Mouse (Mus musculus) liver, embryonic 14.5 days (tissue): ENCODE data around the gene Fbxl17.

Experiments
- CTCF ChIP-seq: IDR thresholded peaks from 2 replicates; pipeline ENCODE4 v1.5.1; 2016; ENCODE audit warnings: antibody characterized with exemption, low read depth, control low read depth
- EP300 ChIP-seq: IDR thresholded peaks from 2 replicates; pipeline ENCODE4 v1.6.1; 2016; ENCODE audit warnings: antibody characterized with exemption, low read depth

- TF ChIP-seq CTCF (no peak), EP300 (no peak)
These were observed 387.0 kb downstream of the Fbxl17 start for GRCm38 (mm10) chr17:63112826-63113225.
